Mouse (Mus musculus): Measurements from ENCODE around the gene Gm17359.

DNA sequence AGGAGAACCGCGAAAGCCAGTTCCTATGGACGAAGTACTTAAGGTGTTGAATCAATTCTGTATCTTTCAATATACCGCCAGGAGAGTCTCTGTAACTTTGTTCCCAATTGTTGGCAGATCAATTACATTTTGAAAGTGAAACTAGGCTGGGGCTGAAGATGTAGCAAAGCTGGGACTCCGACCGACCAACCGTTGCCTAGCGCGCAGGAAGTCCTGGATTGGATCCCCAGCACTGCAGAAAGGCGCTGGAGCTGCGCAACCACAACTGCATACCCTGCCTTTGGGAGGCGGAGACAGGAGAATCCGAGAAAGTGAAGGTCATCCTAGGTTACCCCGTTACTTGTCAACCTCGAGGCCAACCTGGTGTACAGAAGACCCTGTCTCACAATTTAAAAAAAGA is 37.1 kb upstream of the Gm17359 start:
- no peak for TF ChIP-seq CTCF (conservative IDR thresholded peaks at IDR 0.05; ENCODE audit: insufficient read depth, insufficient read length, low read depth, low read length)
- TF ChIP-seq POLR2A (IDR thresholded peaks at IDR 0.05; ENCODE audit: low read depth, low read length) = no peak

Measured in kidney, adult 2 months (tissue).